Mouse (Mus musculus): Measurements from ENCODE around the gene Asic3. TPM values are rescaled to one million over a fixed set of nuclear protein-coding genes. Genes with fewer than 3 reads are reported as not detected.

Asic3 gene
- polyA plus RNA-seq, 2 experiments: not detected

DNA sequence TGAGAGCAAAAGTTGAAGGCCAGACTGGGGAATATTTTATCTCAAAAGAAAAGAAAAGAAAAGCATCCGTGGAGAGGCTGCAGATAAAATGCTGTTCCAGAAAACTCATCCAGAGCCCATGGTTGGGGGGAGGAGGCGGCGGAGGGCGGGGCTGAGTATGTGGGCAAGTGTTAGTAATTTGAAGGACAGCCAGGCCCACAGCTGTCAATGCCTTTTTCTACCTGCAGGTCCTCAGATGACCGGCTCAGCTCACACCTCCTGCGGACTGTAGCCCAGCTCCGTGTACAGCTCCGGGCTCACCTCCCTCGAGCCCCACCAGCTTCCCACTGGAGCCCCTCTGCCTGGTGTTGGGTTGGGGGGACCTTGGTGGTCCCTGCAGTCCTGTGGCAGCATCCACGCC, 13.5 kb upstream of the Asic3 start:
- Histone ChIP-seq H3K4me2 (ENCODE audit: low read depth) (no peak overlapping the region), H3K4me3 (ENCODE audit: insufficient read depth in 1 of 2, low read depth in 2 of 2, low read length in 2 of 2) (no peak overlapping the region), H3K27ac (no peak overlapping the region), H3K4me1 (replicated peaks; ENCODE audit: control insufficient read depth in 2 of 2, insufficient read depth in 2 of 2, low read length in 1 of 2) (peaks cover 2 to 7% of the 10 kb centered on the region in 2 experiments; a peak in 2 of 4 replicates), H3K27me3 (ENCODE audit: control insufficient read depth, insufficient read depth, low read length) (no peaks in the 10 kb centered on the region), H3K9ac (replicated peaks) (no peak overlapping the region), H3K36me3 (replicated peaks; ENCODE audit: control insufficient read depth, insufficient read depth, low read depth) (no peaks in the 10 kb centered on the region), H3K9me3 (ENCODE audit: control insufficient read depth, low read length) (no peaks in the 10 kb centered on the region)
- WGBS (ENCODE audit: insufficient replicate concordance): 73% methylated on average over 10 of the region's 10 CpGs
- DNase-seq (ENCODE audit: low read depth in 3 of 3, low spot score in 3 of 3) (no peak), ATAC-seq (ENCODE audit: insufficient read depth) (no peak)
- TF ChIP-seq CTCF (IDR thresholded peaks at IDR 0.05; ENCODE audit: low read depth) (no peak), EP300 (IDR thresholded peaks at IDR 0.05; ENCODE audit: low read depth) (no peak)

- Histone ChIP-seq H3K27ac (no peak overlapping the region), H3K36me3 (replicated peaks; ENCODE audit: control insufficient read depth, insufficient read depth, low read depth) (no peaks in the 10 kb centered on the region), H3K4me2 (ENCODE audit: low read depth) (no peak overlapping the region), H3K9me3 (ENCODE audit: control insufficient read depth, low read length) (no peaks in the 10 kb centered on the region), H3K4me1 (replicated peaks; ENCODE audit: control insufficient read depth in 2 of 2, insufficient read depth in 2 of 2, low read length in 1 of 2) (peaks cover under 1 to 2% of the 10 kb centered on the region in 2 experiments; a peak in 1 of 4 replicates), H3K27me3 (ENCODE audit: control insufficient read depth, insufficient read depth, low read length) (no peaks in the 10 kb centered on the region), H3K9ac (replicated peaks) (no peak overlapping the region), H3K4me3 (ENCODE audit: insufficient read depth in 1 of 2, low read depth in 2 of 2, low read length in 2 of 2) (no peak overlapping the region)
- TF ChIP-seq CTCF (IDR thresholded peaks at IDR 0.05; ENCODE audit: low read depth): no peak
- TF ChIP-seq EP300 (IDR thresholded peaks at IDR 0.05; ENCODE audit: low read depth): no peak
- ATAC-seq (ENCODE audit: insufficient read depth) (no peak), DNase-seq (ENCODE audit: low read depth in 3 of 3, low spot score in 3 of 3) (no peak)
- 83% methylated on average over 11 of the region's 11 CpGs for WGBS (ENCODE audit: insufficient replicate concordance)
These were observed 12.8 kb upstream of the Asic3 start for GRCm38 (mm10) chr5:24400362-24400761.

GRCm38 (mm10) chr5:24400911-24401605, 12.1 kb upstream of the Asic3 start:
- WGBS (ENCODE audit: insufficient replicate concordance): 78% methylated on average over 5 of the region's 5 CpGs
- Histone ChIP-seq H3K4me1 (replicated peaks; ENCODE audit: control insufficient read depth in 2 of 2, insufficient read depth in 2 of 2, low read length in 1 of 2) (0 out of 4 replicates have a peak, but pooled peaks cover 0 to 2% of the 10 kb centered on the region in 2 experiments), H3K9me3 (ENCODE audit: control insufficient read depth, low read length) (no peaks in the 10 kb centered on the region), H3K36me3 (replicated peaks; ENCODE audit: control insufficient read depth, insufficient read depth, low read depth) (no peaks in the 10 kb centered on the region), H3K4me2 (ENCODE audit: low read depth) (no peak overlapping the region), H3K4me3 (ENCODE audit: insufficient read depth in 1 of 2, low read depth in 2 of 2, low read length in 2 of 2) (no peak overlapping the region), H3K27me3 (ENCODE audit: control insufficient read depth, insufficient read depth, low read length) (no peaks in the 10 kb centered on the region), H3K27ac (no peak overlapping the region), H3K9ac (replicated peaks) (no peak overlapping the region)
- TF ChIP-seq EP300 (IDR thresholded peaks at IDR 0.05; ENCODE audit: low read depth): no peak
- TF ChIP-seq CTCF (IDR thresholded peaks at IDR 0.05; ENCODE audit: low read depth): no peak
- ATAC-seq (ENCODE audit: insufficient read depth): no peak
- DNase-seq (ENCODE audit: low read depth in 3 of 3, low spot score in 3 of 3): no peak

DNA sequence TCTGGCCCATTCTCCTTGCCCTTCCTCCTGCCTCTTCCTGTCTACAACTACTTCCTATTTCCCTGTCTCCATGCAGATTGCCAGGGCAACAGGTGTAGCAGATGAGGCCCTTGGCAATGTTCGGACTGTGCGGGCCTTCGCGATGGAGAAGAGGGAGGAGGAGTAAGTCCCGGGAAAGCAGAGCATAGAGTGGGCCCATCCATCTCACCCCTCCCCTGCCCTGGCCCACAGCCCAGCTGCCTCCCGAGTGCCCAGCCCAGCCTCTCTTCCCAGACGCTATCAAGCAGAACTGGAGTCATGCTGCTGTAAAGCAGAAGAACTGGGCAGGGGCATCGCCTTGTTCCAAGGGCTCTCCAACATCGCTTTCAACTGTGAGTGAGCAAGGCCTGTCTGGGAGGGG, 11.2 kb upstream of the Asic3 start:
- no peak overlapping the region for H3K9ac ChIP-seq (replicated peaks)
- no peaks in the 10 kb centered on the region for H3K9me3 ChIP-seq (ENCODE audit: control insufficient read depth, low read length)
- no peak for TF ChIP-seq EP300 (IDR thresholded peaks at IDR 0.05; ENCODE audit: low read depth)
- TF ChIP-seq CTCF (IDR thresholded peaks at IDR 0.05; ENCODE audit: low read depth): no peak
- H3K4me1 ChIP-seq (replicated peaks; ENCODE audit: control insufficient read depth in 2 of 2, insufficient read depth in 2 of 2, low read length in 1 of 2): 0 out of 4 replicates have a peak, but pooled peaks cover 0 to 2% of the 10 kb centered on the region in 2 experiments
- H3K27ac ChIP-seq: no peak overlapping the region
- H3K4me2 ChIP-seq (ENCODE audit: low read depth): no peak overlapping the region
- H3K27me3 ChIP-seq (ENCODE audit: control insufficient read depth, insufficient read depth, low read length): no peaks in the 10 kb centered on the region
- no peak overlapping the region for H3K4me3 ChIP-seq (ENCODE audit: insufficient read depth in 1 of 2, low read depth in 2 of 2, low read length in 2 of 2)
- no peaks in the 10 kb centered on the region for H3K36me3 ChIP-seq (replicated peaks; ENCODE audit: control insufficient read depth, insufficient read depth, low read depth)
- no peak for ATAC-seq (ENCODE audit: insufficient read depth)
- DNase-seq (ENCODE audit: low read depth in 3 of 3, low spot score in 3 of 3): no peak
- WGBS (ENCODE audit: insufficient replicate concordance): 74% methylated on average over 9 of the region's 9 CpGs

- TF ChIP-seq CTCF (IDR thresholded peaks at IDR 0.05; ENCODE audit: low read depth): no peak
- TF ChIP-seq EP300 (IDR thresholded peaks at IDR 0.05; ENCODE audit: low read depth): no peak
- ATAC-seq (ENCODE audit: insufficient read depth) (no peak), DNase-seq (ENCODE audit: low read depth in 3 of 3, low spot score in 3 of 3) (no peak)
- H3K4me3 ChIP-seq (ENCODE audit: insufficient read depth in 1 of 2, low read depth in 2 of 2, low read length in 2 of 2): no peak overlapping the region
- H3K9me3 ChIP-seq (ENCODE audit: control insufficient read depth, low read length): no peaks in the 10 kb centered on the region
- H3K27ac ChIP-seq: no peak overlapping the region
- no peaks in the 10 kb centered on the region for H3K36me3 ChIP-seq (replicated peaks; ENCODE audit: control insufficient read depth, insufficient read depth, low read depth)
- no peak overlapping the region for H3K9ac ChIP-seq (replicated peaks)
- H3K4me1 ChIP-seq (replicated peaks; ENCODE audit: control insufficient read depth in 2 of 2, insufficient read depth in 2 of 2, low read length in 1 of 2): 0 out of 4 replicates have a peak, but pooled peaks cover 0 to 2% of the 10 kb centered on the region in 2 experiments
- 51% methylated on average over 6 of the region's 6 CpGs for WGBS (ENCODE audit: insufficient replicate concordance)
- no peak overlapping the region for H3K4me2 ChIP-seq (ENCODE audit: low read depth)
- no peaks in the 10 kb centered on the region for H3K27me3 ChIP-seq (ENCODE audit: control insufficient read depth, insufficient read depth, low read length)
These were observed 8.4 kb upstream of the Asic3 start for GRCm38 (mm10) chr5:24404594-24405360.
